Mouse (Mus musculus) embryonic facial prominence, embryonic 13.5 days (tissue): Measurements from ENCODE around the gene Tsga13. TPM values are rescaled to one million over a fixed set of nuclear protein-coding genes. Genes with fewer than 3 reads are reported as not detected.

Source experiments
- ATAC-seq: fragments of 200-750 bp; cut with Nextera tagmentation; 2 replicates; pipeline ENCODE4 v1.8.0; 2017; ENCODE audit warnings: low read depth; ENCODE audit not compliant: insufficient number of reproducible peaks, insufficient read depth, low FRiP score, low TSS enrichment
- H3K27ac ChIP-seq: fragments of 300-500 bp; sonication (generic); 2 replicates; pipeline ENCODE4 v1.5.1; 2015; ENCODE audit warnings: moderate library complexity, mild to moderate bottlenecking, inconsistent platforms
- H3K27me3 ChIP-seq: fragments of 300-500 bp; sonication (generic); 2 replicates; pipeline ENCODE4 v1.6.1; 2015; ENCODE audit warnings: mild to moderate bottlenecking, inconsistent platforms
- H3K36me3 ChIP-seq: fragments of 300-500 bp; sonication (generic); 2 replicates; pipeline ENCODE4 v1.6.1; 2015; ENCODE audit warnings: mild to moderate bottlenecking, inconsistent platforms
- H3K4me1 ChIP-seq: fragments of 300-500 bp; sonication (generic); 2 replicates; pipeline ENCODE4 v1.6.1; 2015; ENCODE audit warnings: inconsistent platforms
- H3K4me2 ChIP-seq: fragments of 300-500 bp; sonication (generic); 2 replicates; pipeline ENCODE4 v1.6.1; 2015; ENCODE audit warnings: moderate library complexity, mild to moderate bottlenecking, inconsistent platforms
- H3K4me3 ChIP-seq: fragments of 300-500 bp; sonication (generic); 2 replicates; pipeline ENCODE4 v1.5.1; 2015; ENCODE audit warnings: mild to moderate bottlenecking, inconsistent platforms
- H3K9ac ChIP-seq: fragments of 300-500 bp; sonication (generic); 2 replicates; pipeline ENCODE4 v1.6.1; 2015; ENCODE audit warnings: mild to moderate bottlenecking, inconsistent platforms
- H3K9me3 ChIP-seq: fragments of 300-500 bp; sonication (generic); 2 replicates; pipeline ENCODE4 v1.6.1; 2016; ENCODE audit warnings: inconsistent platforms
- WGBS: fragments of 180-500 bp; shearing (Covaris S2); methylation state at CpG from one replicate; pipeline ENCODE4 v1.1.7; 2015; ENCODE audit warnings: mixed read lengths; 5-methylcytosine and 5-hydroxymethylcytosine counted together
- polyA plus RNA-seq: library from polyadenylated mRNA; unstranded; fragments of >200 nt; fragmentation: Nextera tagmentation; extraction: Ambion mirVana; gene quantifications from 2 replicates; pipeline ENCODE4 v1.2.1, GENCODE M21; 2015

The Tsga13 gene
- polyA plus RNA-seq, 1 experiment from 2014 or later = not detected

- H3K4me3 ChIP-seq = peak overlapping the region; percentile 65
- 0 out of 2 replicates have a peak, but pooled peaks cover 4% of the 10 kb centered on the region for H3K36me3 ChIP-seq
- WGBS = 10% methylated on average over 8 of the region's 8 CpGs
- peak overlapping the region; percentile 98 for H3K27ac ChIP-seq
- peak overlapping the region; percentile 59 for H3K4me2 ChIP-seq
- no peaks in the 10 kb centered on the region for H3K9me3 ChIP-seq
- H3K27me3 ChIP-seq = no peaks in the 10 kb centered on the region
- no peak for ATAC-seq
- peaks cover 6% of the 10 kb centered on the region for H3K4me1 ChIP-seq
- H3K9ac ChIP-seq = peak overlapping the region; percentile 78
Observed at GRCm38 (mm10) chr6:30896986-30897327, 18.4 kb downstream of the Tsga13 start.

GRCm38 (mm10) chr6:30896195-30896985, 19.0 kb downstream of the Tsga13 start, which contains the start of gene Copg2:
Copg2 (minus strand) TSS chr6:30896794.
- no peaks in the 10 kb centered on the region for H3K9me3 ChIP-seq
- under 1% methylated on average over 61 of the region's 83 CpGs for WGBS
- H3K4me1 ChIP-seq = peaks cover 6% of the 10 kb centered on the region
- H3K4me3 ChIP-seq = peak within 1 kb of the TSS; percentile 65
- peak within 1 kb of the TSS; percentile 98 for H3K27ac ChIP-seq
- peak; percentile 98 for ATAC-seq
- no peaks in the 10 kb centered on the region for H3K27me3 ChIP-seq
- 0 out of 2 replicates have a peak, but pooled peaks cover 4% of the 10 kb centered on the region for H3K36me3 ChIP-seq
- H3K4me2 ChIP-seq = peak within 1 kb of the TSS; percentile 59
- H3K9ac ChIP-seq = peak within 1 kb of the TSS; percentile 78

- Histone ChIP-seq H3K4me3 (peak overlapping the region; percentile 65), H3K9ac (peak overlapping the region; percentile 78), H3K27ac (peak overlapping the region; percentile 98), H3K9me3 (no peaks in the 10 kb centered on the region), H3K27me3 (no peaks in the 10 kb centered on the region), H3K4me2 (peak overlapping the region; percentile 59), H3K4me1 (peaks cover 10% of the 10 kb centered on the region), H3K36me3 (0 out of 2 replicates have a peak, but pooled peaks cover 4% of the 10 kb centered on the region)
- no peak; the same call in 1 of the 2 replicates for ATAC-seq
- 24% methylated on average over 3 of the region's 3 CpGs for WGBS
Observed at GRCm38 (mm10) chr6:30895819-30896194, 19.6 kb downstream of the Tsga13 start.

GRCm38 (mm10) chr6:30893081-30893480, 22.3 kb downstream of the Tsga13 start:
- ATAC-seq = no peak
- no peaks in the 10 kb centered on the region for H3K9me3 ChIP-seq

GRCm38 (mm10) chr6:30891761-30892160, 23.6 kb downstream of the Tsga13 start:
- no peak overlapping the region for H3K9ac ChIP-seq
- peaks cover 11% of the 10 kb centered on the region for H3K4me1 ChIP-seq
- H3K36me3 ChIP-seq = peaks cover 22% of the 10 kb centered on the region
- no peak overlapping the region for H3K4me2 ChIP-seq
- H3K9me3 ChIP-seq = no peaks in the 10 kb centered on the region
- H3K27ac ChIP-seq = no peak overlapping the region
- H3K4me3 ChIP-seq = no peak overlapping the region
- no peaks in the 10 kb centered on the region for H3K27me3 ChIP-seq
- ATAC-seq = no peak

More at GRCm38 (mm10) chr6:30893081-30893480, 22.3 kb downstream of the Tsga13 start:
- Histone ChIP-seq H3K27me3 (no peaks in the 10 kb centered on the region), H3K4me1 (peaks cover 11% of the 10 kb centered on the region), H3K27ac (no peak overlapping the region; the same call in 1 of the 2 replicates), H3K4me3 (no peak overlapping the region), H3K9ac (no peak overlapping the region), H3K36me3 (peaks cover 20% of the 10 kb centered on the region), H3K4me2 (no peak overlapping the region)
- 61% methylated on average over 4 of the region's 4 CpGs for WGBS

- H3K36me3 ChIP-seq = peaks cover 41% of the 10 kb centered on the region
- WGBS = 93% methylated on average over 3 of the region's 3 CpGs
- no peaks in the 10 kb centered on the region for H3K27me3 ChIP-seq
- no peaks in the 10 kb centered on the region for H3K9me3 ChIP-seq
- no peak overlapping the region for H3K27ac ChIP-seq
- H3K4me1 ChIP-seq = no peaks in the 10 kb centered on the region
- H3K4me3 ChIP-seq = no peak overlapping the region
- no peak overlapping the region for H3K9ac ChIP-seq
- ATAC-seq = no peak
- no peak overlapping the region for H3K4me2 ChIP-seq
Observed at GRCm38 (mm10) chr6:30884856-30885255, 30.5 kb downstream of the Tsga13 start.

GRCm38 (mm10) chr6:30883491-30883890, 31.9 kb downstream of the Tsga13 start:
- no peak for ATAC-seq
- WGBS = 77% methylated on average over 4 of the region's 4 CpGs

GRCm38 (mm10) chr6:30876661-30877060, 38.7 kb downstream of the Tsga13 start:
- H3K4me1 ChIP-seq = no peaks in the 10 kb centered on the region
- H3K4me3 ChIP-seq = no peak overlapping the region
- no peak overlapping the region for H3K9ac ChIP-seq
- H3K9me3 ChIP-seq = no peaks in the 10 kb centered on the region
- ATAC-seq = no peak
- H3K4me2 ChIP-seq = no peak overlapping the region
- H3K36me3 ChIP-seq = peaks cover 20% of the 10 kb centered on the region
- no peak overlapping the region for H3K27ac ChIP-seq
- no peaks in the 10 kb centered on the region for H3K27me3 ChIP-seq

More at GRCm38 (mm10) chr6:30883491-30883890, 31.9 kb downstream of the Tsga13 start:
- Histone ChIP-seq H3K27me3 (no peaks in the 10 kb centered on the region), H3K9ac (no peak overlapping the region), H3K4me1 (no peaks in the 10 kb centered on the region), H3K36me3 (peaks cover 32% of the 10 kb centered on the region), H3K27ac (no peak overlapping the region), H3K9me3 (no peaks in the 10 kb centered on the region), H3K4me2 (no peak overlapping the region), H3K4me3 (no peak overlapping the region)

GRCm38 (mm10) chr6:30866501-30866900, 48.9 kb downstream of the Tsga13 start:
- no peak for ATAC-seq
- no peak overlapping the region for H3K9ac ChIP-seq
- H3K4me2 ChIP-seq = no peak overlapping the region
- H3K4me3 ChIP-seq = no peak overlapping the region
- no peaks in the 10 kb centered on the region for H3K4me1 ChIP-seq
- H3K27me3 ChIP-seq = no peaks in the 10 kb centered on the region
- H3K27ac ChIP-seq = no peak overlapping the region
- WGBS = 92% methylated on average over 1 of the region's 1 CpGs
- no peaks in the 10 kb centered on the region for H3K9me3 ChIP-seq
- 0 out of 2 replicates have a peak, but pooled peaks cover 2% of the 10 kb centered on the region for H3K36me3 ChIP-seq

- Histone ChIP-seq H3K4me1 (no peaks in the 10 kb centered on the region), H3K9me3 (no peaks in the 10 kb centered on the region), H3K27me3 (no peaks in the 10 kb centered on the region), H3K27ac (no peak overlapping the region), H3K4me3 (no peak overlapping the region), H3K36me3 (0 out of 2 replicates have a peak, but pooled peaks cover 2% of the 10 kb centered on the region), H3K4me2 (no peak overlapping the region), H3K9ac (no peak overlapping the region)
- ATAC-seq = no peak
- 89% methylated on average over 3 of the region's 3 CpGs for WGBS
Observed at GRCm38 (mm10) chr6:30865031-30865678, 50.2 kb downstream of the Tsga13 start.

- Histone ChIP-seq H3K4me3 (no peak overlapping the region), H3K27me3 (no peaks in the 10 kb centered on the region), H3K4me1 (no peaks in the 10 kb centered on the region), H3K4me2 (no peak overlapping the region), H3K9ac (no peak overlapping the region), H3K36me3 (peaks cover 35% of the 10 kb centered on the region), H3K9me3 (no peaks in the 10 kb centered on the region), H3K27ac (no peak overlapping the region)
- no peak for ATAC-seq
- 97% methylated on average over 7 of the region's 7 CpGs for WGBS
Observed at GRCm38 (mm10) chr6:30855956-30856355, 59.4 kb downstream of the Tsga13 start.

- H3K36me3 ChIP-seq = peaks cover 35% of the 10 kb centered on the region
- H3K9ac ChIP-seq = no peak overlapping the region
- no peak overlapping the region for H3K4me2 ChIP-seq
- WGBS = 88% methylated on average over 2 of the region's 2 CpGs
- H3K9me3 ChIP-seq = no peaks in the 10 kb centered on the region
- H3K4me3 ChIP-seq = no peak overlapping the region
- no peaks in the 10 kb centered on the region for H3K4me1 ChIP-seq
- H3K27ac ChIP-seq = no peak overlapping the region
- H3K27me3 ChIP-seq = no peaks in the 10 kb centered on the region
- no peak for ATAC-seq
Observed at GRCm38 (mm10) chr6:30855205-30855604, 60.2 kb downstream of the Tsga13 start.
